Mouse (Mus musculus) heart, adult 2 months (tissue): ENCODE results near the gene Olfr1253.

Experiments used
- CTCF ChIP-seq: fragments of 200-600 bp; IDR thresholded peaks from 2 replicates; pipeline ENCODE4 v1.8.1; 2022; ENCODE audit warnings: antibody characterized with exemption, mild to moderate bottlenecking, moderate library complexity
- POLR2A ChIP-seq: fragments of 200-500 bp; IDR thresholded peaks from 2 replicates; pipeline ENCODE4 v1.6.1; 2011; ENCODE audit warnings: mild to moderate bottlenecking, low read depth, low read length, control low read depth; ENCODE audit not compliant: insufficient read depth

- TF ChIP-seq CTCF (no peak), POLR2A (no peak)
Observed at GRCm38 (mm10) chr2:89724912-89725311, 32.0 kb downstream of the Olfr1253 start, which contains the start of gene Olfr1252.
